Mouse (Mus musculus): ENCODE results near the gene Sdc1. TPM values are rescaled to one million over a fixed set of nuclear protein-coding genes. Genes with fewer than 3 reads are reported as not detected.

Gene Sdc1
- total RNA-seq, 1 experiment from 2014 or later: 13.6 TPM

DNA sequence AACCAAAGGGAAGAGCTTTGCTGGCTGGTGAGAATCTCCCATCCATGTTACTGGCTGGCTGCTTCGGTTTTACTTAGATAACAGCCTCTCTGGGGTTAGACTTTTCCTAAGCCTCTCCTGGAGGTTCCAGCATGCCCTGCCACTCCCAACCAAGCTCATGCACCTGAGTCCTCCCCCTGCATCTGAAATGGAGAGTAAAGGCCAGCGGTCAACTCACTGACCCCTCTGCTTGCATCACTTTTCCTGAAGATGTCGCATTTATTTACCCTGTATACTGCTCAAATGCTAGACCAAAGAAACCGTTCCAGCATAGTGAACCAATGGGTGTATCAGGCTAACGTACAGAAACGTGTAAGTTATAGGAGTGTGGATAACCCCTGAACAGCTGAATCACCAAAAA, 38.5 kb downstream of the Sdc1 start:
- ATAC-seq (replicated peaks in 1 of 2; ENCODE audit: insufficient read depth in 1 of 2, low FRiP score in 2 of 2, low TSS enrichment in 1 of 2, low read depth in 1 of 2, poor library complexity in 2 of 2, severe bottlenecking in 2 of 2): no peak

DNA sequence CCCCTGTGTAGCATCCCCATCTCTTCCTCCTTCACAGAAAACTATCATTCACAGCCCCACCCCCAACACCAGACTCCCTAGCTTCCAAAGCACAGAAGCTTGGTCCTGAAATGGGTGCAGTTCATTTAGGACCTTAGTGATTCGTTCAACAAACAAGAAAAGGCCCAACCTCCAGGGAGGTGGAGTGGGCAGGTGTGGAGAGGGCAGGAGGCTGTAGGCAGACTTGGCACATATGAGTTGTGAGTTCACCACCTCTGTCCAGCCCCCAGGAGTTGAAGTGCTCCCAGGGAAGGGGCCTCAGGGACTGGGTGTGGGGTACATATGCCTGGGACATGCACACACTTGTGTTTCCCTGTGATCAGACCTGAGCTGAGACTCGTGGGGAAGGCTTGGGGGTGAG, 39.8 kb downstream of the Sdc1 start:
- ATAC-seq (replicated peaks in 1 of 2; ENCODE audit: insufficient read depth in 1 of 2, low FRiP score in 2 of 2, low TSS enrichment in 1 of 2, low read depth in 1 of 2, poor library complexity in 2 of 2, severe bottlenecking in 2 of 2): no peak

DNA sequence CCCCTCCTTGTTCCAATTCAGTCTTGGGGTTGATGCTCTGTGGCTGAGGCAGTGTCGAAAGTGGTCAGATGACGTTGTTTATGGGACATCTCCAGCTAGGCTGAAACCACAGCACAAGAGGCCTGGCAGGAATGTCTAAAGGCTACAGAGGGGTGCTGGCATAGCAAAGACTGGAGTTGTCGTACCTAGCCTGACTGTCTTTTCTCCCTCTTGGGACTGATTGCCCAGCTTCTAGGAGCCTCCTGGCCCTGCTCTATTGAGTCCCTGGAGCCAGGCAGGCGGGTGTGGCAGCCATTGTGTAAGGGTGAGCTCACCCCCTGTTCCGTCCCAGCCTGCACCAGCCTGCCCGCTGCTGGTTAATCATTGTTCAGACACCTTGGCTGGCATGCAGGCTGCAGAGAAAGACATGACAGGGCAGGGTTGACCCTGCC, 40.3 kb downstream of the Sdc1 start:
- ATAC-seq (replicated peaks in 1 of 2; ENCODE audit: insufficient read depth in 1 of 2, low FRiP score in 2 of 2, low TSS enrichment in 1 of 2, low read depth in 1 of 2, poor library complexity in 2 of 2, severe bottlenecking in 2 of 2): 0 out of 4 replicates have a peak, but pooled peaks of 1 of the 2 experiments have one; percentile 16

DNA sequence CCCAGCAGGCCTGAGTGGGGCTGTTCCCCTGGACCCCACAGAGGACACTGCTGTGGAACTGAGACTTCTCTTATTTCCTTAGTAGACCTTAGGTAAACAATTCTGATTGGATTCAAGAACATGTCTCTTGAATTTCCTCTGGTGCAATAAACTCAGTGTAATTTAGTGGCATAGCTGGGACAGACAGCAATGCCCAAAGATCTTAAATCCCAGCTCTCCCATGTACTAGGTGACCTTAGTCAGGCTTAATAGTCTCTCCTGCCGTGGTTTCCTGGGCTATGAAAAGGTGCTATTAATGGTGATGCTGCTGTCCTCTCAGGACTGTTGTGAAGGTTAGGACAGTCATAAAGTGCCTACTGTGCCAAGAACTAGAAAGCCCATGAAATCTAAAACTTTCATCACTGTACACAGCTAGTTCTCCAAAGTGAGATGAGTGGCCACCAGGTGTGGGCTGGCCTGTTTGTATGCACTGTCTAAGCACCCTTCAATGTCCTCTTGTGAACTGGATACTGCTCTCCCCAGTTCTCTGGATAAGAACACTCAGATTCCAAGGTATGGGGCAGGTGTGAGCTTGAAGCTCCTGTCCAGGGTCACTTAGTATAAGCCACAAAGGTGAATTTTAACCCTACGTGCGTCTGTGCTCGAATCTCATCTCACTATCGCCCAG, 40.9 kb downstream of the Sdc1 start:
- no peak for ATAC-seq (replicated peaks in 1 of 2; ENCODE audit: insufficient read depth in 1 of 2, low FRiP score in 2 of 2, low TSS enrichment in 1 of 2, low read depth in 1 of 2, poor library complexity in 2 of 2, severe bottlenecking in 2 of 2)

DNA sequence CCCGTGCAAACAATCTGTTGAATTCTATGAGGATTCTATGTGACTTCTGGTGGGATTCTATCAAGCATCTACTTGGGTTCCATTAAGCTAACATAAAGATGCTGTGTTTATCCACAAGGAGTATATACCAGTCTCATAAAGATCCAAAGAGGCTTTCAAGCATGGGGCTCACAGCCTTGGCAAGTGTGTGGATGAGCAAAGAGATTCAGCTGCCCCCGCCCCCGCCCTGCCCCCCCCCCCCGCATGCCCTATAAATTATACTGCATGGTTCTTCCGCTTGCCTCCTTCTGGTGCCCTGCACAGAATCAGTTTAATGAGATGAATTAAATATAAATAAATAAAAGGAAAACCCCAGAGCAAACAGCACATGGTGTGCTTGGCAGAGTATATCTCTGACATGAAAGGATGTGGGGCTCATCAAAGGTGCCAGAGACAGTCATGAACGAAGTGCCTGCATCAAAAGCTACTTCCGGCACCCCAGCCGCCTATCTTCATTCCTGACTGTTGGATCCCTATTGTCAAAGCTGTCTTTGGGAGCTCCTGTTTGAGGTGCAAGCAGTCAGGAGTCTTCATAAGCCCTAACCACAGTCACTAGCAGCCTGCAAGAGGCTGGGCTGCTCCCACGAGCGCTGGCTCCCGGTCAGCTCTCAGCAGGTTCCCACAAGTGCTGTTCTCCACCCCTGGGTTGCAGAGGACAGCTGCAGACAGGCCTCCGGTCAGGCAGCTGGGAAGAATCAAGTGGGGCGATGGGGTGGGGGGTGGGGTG, 46.5 kb downstream of the Sdc1 start:
- ATAC-seq (replicated peaks in 1 of 2; ENCODE audit: insufficient read depth in 1 of 2, low FRiP score in 2 of 2, low TSS enrichment in 1 of 2, low read depth in 1 of 2, poor library complexity in 2 of 2, severe bottlenecking in 2 of 2): no peak

DNA sequence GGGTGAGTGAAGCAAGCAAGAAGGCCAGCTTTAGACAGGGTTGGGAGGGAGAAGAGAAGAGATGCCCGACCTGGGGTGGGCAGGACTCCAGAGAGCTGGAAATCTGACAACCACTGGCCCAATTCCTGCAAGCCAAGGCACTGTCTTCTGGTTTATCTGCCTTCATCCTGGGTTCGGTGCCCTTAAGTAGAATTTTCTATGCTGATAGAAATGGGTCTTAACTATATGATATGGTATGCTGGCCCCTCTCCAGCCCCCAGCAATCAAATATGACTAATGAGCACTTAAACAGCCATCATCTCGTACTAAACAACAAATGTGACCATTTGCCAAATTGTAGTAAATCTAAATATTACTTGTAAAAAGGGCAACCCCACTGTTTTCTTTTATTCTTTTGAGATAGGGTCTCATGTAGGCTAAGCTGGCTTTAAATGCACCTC, 47.1 kb downstream of the Sdc1 start:
- no peak for ATAC-seq (replicated peaks in 1 of 2; ENCODE audit: insufficient read depth in 1 of 2, low FRiP score in 2 of 2, low TSS enrichment in 1 of 2, low read depth in 1 of 2, poor library complexity in 2 of 2, severe bottlenecking in 2 of 2)

DNA sequence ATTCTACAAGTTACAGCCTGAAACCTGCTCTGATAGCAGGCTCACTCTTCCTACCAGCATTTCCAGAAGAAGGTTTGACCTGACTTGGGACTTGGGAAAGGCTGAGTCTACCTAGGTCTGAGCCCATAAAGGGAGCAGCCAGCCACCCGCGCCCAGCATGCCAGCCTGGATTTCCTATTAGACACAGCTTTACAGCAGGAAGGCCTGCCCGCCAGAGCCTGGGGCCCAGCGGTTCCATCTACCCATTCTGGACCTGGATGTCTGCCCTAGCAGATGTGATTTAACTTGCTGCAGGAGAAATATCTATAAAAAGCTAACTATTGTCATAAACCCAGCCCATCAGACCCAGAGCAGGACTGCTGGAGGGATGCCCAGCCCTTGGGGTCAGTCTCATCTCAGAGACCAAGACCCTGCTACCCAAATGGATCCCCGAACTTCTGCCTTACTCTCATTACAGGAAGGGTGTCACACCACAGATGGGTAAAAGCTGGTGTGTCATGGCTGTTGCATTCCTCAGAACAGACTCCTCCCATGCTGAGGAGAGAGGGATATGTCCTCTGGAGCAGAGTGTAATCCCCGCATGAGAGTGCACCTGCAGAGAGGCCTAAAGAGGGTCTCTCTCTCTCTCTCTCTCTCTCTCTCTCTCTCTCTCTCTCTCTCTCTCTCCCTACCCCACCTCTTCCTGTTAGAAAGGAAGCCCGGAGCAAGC, 54.0 kb downstream of the Sdc1 start:
- no peak for ATAC-seq (replicated peaks in 1 of 2; ENCODE audit: insufficient read depth in 1 of 2, low FRiP score in 2 of 2, low TSS enrichment in 1 of 2, low read depth in 1 of 2, poor library complexity in 2 of 2, severe bottlenecking in 2 of 2)

DNA sequence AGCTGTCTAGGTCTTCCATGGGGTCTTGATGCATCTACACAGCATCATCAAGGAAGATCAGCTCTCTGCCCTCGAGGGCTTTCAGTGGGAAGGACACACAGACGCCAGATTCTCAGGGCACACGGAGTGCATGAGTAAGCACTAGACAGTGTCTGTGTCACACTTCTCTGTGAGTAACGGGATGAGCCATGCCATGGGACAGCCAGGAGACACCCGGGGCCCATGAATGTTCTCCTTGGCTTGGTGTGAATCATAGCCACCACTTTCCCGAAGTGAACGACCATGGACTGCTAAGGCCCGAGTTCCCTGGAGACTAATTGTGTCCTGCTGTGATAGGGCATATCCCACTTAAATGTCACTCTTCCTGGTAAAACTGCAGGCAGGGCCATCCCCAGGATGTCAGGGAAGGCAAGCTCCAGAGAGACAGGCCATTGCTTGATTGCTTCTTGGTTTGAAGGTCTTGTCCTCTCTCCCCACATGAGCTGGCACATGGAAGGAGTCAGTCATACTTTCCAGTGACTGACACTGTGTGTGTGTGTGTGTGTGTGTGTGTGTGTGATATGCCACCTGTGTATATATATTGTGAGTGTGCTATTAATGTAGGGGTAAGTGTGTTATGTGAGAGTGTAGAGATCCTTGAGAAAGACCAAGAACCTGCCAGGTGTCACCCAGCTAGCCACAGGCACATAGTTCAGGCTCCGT, 56.0 kb downstream of the Sdc1 start:
- ATAC-seq (replicated peaks in 1 of 2; ENCODE audit: insufficient read depth in 1 of 2, low FRiP score in 2 of 2, low TSS enrichment in 1 of 2, low read depth in 1 of 2, poor library complexity in 2 of 2, severe bottlenecking in 2 of 2): no peak

DNA sequence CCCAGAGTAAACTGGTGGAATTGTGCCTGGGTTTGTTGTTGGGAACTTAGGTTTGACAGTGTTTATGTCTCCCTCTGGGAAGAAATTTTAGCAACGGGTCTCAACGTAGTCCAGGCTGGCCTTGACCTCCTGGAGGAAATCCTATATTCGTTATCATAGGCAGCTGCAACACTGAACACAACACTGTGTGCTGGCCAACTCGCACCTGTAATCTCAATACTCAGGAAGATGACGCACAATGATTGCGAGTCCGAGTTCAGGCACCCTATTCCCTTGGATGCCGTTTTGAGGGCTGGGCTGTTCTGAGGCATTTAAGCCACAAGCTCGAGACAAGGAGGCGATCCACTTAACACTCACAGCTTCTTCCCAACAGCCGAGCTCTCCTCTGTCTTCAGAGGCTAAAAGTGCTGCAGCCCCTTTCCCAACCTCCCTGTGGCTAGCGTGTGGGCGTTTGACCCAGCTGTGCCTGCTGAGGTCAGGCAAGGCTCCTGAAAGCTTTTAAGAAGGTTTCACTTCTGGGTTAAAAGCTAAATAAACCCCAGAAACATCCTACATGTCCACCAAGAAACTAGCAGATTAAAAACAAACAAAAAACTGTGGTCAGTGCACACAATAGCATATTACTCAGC, 58.0 kb downstream of the Sdc1 start:
- no peak for ATAC-seq (replicated peaks in 1 of 2; ENCODE audit: insufficient read depth in 1 of 2, low FRiP score in 2 of 2, low TSS enrichment in 1 of 2, low read depth in 1 of 2, poor library complexity in 2 of 2, severe bottlenecking in 2 of 2)

DNA sequence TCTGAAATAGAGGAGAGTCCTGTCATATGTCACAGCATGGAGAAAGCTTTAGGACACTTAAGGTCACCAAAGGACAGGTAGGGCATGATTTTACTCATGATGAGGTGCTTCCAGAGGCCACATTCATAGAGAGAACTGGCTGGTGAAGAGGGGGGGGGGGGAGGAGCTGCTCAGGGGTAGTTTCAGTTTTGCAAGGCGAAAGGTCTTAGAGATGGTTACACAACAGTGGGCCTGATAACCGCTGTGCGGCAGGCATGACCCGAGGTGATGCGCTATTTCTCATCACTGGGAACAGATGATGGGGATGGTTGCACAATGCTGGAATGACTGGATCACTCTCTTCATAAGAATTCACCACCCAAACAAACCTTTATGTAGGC, 58.5 kb downstream of the Sdc1 start:
- ATAC-seq (replicated peaks in 1 of 2; ENCODE audit: insufficient read depth in 1 of 2, low FRiP score in 2 of 2, low TSS enrichment in 1 of 2, low read depth in 1 of 2, poor library complexity in 2 of 2, severe bottlenecking in 2 of 2): peak; percentile 26 to 63; a peak in 3 of 4 replicates

DNA sequence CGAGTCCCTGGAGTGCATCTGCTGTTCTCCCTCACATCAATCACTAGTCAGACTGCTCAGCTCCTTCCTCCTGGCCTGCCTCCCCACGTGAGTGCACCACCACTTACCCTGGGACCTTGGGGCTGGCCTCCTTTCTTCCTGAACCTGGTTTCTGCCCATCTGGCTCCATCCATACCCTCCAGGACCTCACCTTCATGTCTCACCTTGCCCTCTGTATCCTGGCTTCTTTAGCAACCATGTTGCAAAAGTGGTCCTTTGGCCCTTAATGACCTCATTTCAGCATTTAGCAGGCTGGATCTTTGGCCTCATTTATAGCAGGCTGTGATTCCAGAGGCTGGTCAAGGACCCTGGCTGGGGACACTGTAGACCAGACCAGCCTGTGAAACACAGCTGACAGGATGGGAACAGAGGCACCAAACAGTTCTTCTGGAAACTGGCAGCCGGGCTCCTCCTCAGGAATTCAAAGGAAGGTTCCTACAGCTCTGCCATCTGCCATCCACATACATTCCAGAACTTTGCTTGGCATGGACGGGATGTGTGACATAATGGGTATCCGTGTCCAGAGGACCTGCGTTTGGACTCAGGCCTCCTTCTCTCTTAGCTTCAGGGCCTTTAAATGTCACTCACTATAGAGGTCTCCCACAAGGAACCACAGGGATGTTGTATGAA, 60.0 kb downstream of the Sdc1 start:
- no peak for ATAC-seq (replicated peaks in 1 of 2; ENCODE audit: insufficient read depth in 1 of 2, low FRiP score in 2 of 2, low TSS enrichment in 1 of 2, low read depth in 1 of 2, poor library complexity in 2 of 2, severe bottlenecking in 2 of 2)

DNA sequence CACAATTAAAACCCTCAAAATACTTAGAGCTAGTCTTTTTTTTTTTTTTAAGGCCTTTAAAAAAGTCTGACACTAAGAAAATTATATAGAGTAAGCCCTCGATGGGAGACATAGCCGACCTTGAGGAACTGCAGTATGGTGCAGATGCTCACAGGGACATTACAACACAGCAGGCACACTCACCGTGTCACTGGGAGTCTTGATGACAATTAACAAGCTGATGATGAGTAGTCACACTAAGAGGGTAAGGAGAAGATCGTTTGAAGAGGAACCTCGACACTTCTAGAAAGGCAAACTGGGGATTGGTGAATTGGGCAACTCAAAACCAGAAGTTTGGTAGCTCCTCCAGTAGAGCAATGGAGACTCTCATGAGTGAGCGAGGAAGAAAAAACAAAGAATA, 60.6 kb downstream of the Sdc1 start:
- ATAC-seq (replicated peaks in 1 of 2; ENCODE audit: insufficient read depth in 1 of 2, low FRiP score in 2 of 2, low TSS enrichment in 1 of 2, low read depth in 1 of 2, poor library complexity in 2 of 2, severe bottlenecking in 2 of 2): no peak

DNA sequence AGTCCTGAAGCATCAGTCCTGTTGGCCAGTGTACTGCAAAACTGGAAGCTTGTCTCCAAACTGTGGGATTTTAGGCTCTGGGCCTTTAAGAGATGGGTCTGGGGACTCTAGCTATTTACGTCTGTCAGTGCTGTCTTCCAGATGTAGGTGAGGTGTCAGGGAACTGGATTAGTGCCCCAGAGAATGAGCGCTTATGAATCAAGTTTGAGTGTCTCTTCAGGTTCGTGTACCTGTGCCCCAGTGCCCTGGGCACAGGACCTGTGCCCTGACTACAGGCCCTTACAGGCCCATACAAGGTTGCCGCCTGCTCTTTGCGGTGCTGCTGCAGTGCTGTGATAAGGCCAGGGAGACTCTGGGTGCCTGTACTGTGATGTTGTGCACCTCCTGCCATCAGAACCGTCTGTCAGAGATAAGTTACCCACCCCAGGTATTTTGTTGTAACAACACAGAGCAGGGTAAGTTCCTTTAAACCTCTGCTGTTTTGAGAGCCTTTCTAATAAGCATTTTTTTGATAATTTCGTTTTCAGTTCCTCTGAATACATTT, 69.7 kb downstream of the Sdc1 start:
- ATAC-seq (replicated peaks in 1 of 2; ENCODE audit: insufficient read depth in 1 of 2, low FRiP score in 2 of 2, low TSS enrichment in 1 of 2, low read depth in 1 of 2, poor library complexity in 2 of 2, severe bottlenecking in 2 of 2): no peak

DNA sequence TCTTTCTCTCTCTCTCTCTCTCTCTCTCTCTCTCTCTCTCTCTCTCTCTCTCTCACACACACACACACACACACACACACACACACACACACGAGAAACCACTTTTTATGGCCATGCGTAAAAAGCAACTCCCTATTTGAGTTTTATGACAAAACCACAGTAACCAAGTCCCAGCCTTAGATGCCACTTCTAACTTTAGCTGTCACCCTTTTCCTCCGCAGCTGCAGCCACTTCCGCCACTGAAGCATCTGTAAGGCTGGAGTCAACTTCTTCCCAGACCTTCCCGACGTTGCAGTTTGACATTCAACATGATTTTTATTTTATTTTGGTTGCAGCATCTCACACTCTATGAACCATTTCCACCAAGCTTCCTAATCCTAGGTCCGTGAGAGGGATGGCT, 71.6 kb downstream of the Sdc1 start:
- ATAC-seq (replicated peaks in 1 of 2; ENCODE audit: insufficient read depth in 1 of 2, low FRiP score in 2 of 2, low TSS enrichment in 1 of 2, low read depth in 1 of 2, poor library complexity in 2 of 2, severe bottlenecking in 2 of 2): peak; percentile 25 to 52; a peak in 2 of 4 replicates

Data from hematopoietic stem cell, adult 5-6 weeks (primary cell).